Mouse (Mus musculus) hindbrain, embryonic 15.5 days (tissue): ENCODE results near the gene Diaph3. TPM values are rescaled to one million over a fixed set of nuclear protein-coding genes. Genes with fewer than 3 reads are reported as not detected.

Experiments used
- ATAC-seq: fragments of 200-750 bp; cut with Nextera tagmentation; 2 replicates; pipeline ENCODE4 v1.8.0; 2017; ENCODE audit warnings: low read depth, moderate number of reproducible peaks, moderate TSS enrichment; ENCODE audit not compliant: low FRiP score
- H3K27ac ChIP-seq: fragments of 300-500 bp; sonication (generic); replicated peaks from 2 replicates; pipeline ENCODE4 v1.5.1; 2015; ENCODE audit warnings: mild to moderate bottlenecking, inconsistent platforms
- H3K27me3 ChIP-seq: fragments of 300-500 bp; sonication (generic); 2 replicates; pipeline ENCODE4 v1.6.1; 2015; ENCODE audit warnings: control low read depth, inconsistent platforms
- H3K36me3 ChIP-seq: fragments of 300-500 bp; sonication (generic); 2 replicates; pipeline ENCODE4 v1.6.1; 2015; ENCODE audit warnings: control low read depth, inconsistent platforms
- H3K4me1 ChIP-seq: fragments of 300-500 bp; sonication (generic); replicated peaks from 2 replicates; pipeline ENCODE4 v1.6.1; 2015; ENCODE audit warnings: control low read depth, inconsistent platforms
- H3K4me2 ChIP-seq: fragments of 300-500 bp; sonication (generic); 2 replicates; pipeline ENCODE4 v1.6.1; 2015; ENCODE audit warnings: moderate library complexity, mild to moderate bottlenecking, inconsistent platforms
- H3K4me3 ChIP-seq: fragments of 300-500 bp; sonication (generic); 2 replicates; pipeline ENCODE4 v1.5.1; 2015; ENCODE audit warnings: mild to moderate bottlenecking, inconsistent platforms
- H3K9ac ChIP-seq: fragments of 300-500 bp; sonication (generic); 2 replicates; pipeline ENCODE4 v1.6.1; 2015; ENCODE audit warnings: inconsistent platforms
- H3K9me3 ChIP-seq: fragments of 300-500 bp; sonication (generic); 2 replicates; pipeline ENCODE4 v1.6.1; 2016; ENCODE audit warnings: control low read depth, inconsistent platforms
- WGBS: fragments of 180-500 bp; shearing (Covaris S2); methylation state at CpG from one replicate; pipeline ENCODE4 v1.1.7; 2015; 5-methylcytosine and 5-hydroxymethylcytosine counted together
- polyA plus RNA-seq: library from polyadenylated mRNA; unstranded; fragments of >200 nt; fragmentation: Nextera tagmentation; extraction: Ambion mirVana; gene quantifications from 2 replicates; pipeline ENCODE4 v1.2.1, GENCODE M21; 2015

Gene Diaph3
- polyA plus RNA-seq, 1 experiment from 2014 or later = 3.7 TPM

DNA sequence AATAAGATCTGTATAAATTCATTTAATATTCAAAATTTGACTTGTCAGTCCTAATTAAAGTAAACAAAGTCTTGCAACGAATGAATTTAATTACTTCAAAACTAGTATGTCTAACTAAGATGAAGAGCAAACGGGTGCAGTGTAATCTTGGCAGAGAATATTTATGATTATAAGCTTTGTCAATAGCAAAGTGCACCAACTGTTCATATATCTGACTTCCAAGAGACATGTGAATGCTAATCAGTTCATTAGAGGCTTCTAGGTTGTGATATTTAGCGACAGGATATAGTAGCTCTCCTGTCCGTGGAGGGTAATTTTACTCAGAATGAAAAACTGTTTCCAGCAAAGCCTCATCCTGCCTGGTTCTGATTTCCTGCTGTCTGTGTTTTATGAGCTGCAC lies 308.0 kb downstream of the Diaph3 start:
- no peaks in the 10 kb centered on the region for H3K27me3 ChIP-seq
- no peak overlapping the region for H3K4me2 ChIP-seq
- WGBS = 74% methylated on average over 4 of the region's 4 CpGs
- no peaks in the 10 kb centered on the region for H3K9me3 ChIP-seq
- no peaks in the 10 kb centered on the region for H3K36me3 ChIP-seq
- no peak overlapping the region for H3K9ac ChIP-seq
- H3K4me1 ChIP-seq = no peaks in the 10 kb centered on the region
- no peak overlapping the region for H3K4me3 ChIP-seq
- H3K27ac ChIP-seq = no peak overlapping the region
- ATAC-seq = no peak

DNA sequence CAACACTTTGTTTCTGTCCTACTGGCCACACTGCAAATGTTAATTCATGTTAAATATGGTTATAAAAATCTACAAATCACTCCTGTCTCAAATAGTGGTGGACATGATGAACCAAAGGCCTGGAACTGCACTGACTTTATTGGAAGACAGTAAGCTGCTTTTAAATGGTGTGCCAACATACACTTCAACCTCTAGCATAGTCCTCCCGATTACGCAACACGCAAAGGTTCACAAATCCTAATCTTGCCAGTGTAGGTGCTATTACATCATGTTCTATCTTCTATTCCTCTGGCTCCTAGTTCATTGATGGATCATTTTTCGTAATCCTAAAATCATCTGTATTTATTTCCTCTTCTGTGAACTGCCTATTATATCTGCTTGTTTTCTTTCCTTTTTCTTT lies 324.8 kb downstream of the Diaph3 start:
- ATAC-seq = no peak

DNA sequence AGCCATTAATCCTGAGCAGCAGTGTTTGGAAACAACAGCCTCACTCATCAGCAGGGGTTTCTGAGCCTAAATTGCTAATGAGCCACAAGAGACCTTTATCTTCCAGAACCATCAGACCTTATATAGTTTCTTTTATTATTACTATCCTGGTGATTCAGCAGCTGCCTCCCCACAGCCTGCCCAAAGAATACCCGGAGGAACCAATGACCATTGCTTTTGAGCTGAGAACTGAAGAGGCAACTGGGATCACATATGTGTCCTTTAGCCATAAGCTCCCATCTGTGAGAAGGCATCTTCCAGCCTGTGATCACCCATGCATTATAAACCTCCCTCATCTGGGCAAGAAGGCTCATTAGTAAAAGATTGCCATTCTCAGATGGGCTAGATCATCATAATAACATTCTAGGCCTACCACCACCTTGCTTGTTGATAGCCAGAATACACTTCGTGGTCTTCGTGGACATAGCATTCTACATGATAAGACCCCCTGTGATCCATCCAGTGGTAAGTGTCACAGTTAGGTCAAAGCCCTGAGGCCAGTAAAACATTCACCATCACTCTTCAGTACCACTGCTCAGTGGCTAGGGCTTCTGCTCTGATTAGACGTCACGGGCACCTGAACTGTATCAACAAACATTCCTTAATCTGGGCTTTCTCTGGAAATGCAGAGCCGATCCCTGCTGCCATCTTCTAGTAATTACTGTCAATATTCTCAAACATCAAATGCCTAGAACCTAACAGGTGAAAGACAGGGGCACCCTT lies 352.0 kb downstream of the Diaph3 start:
- Histone ChIP-seq H3K27ac (no peak overlapping the region), H3K27me3 (no peaks in the 10 kb centered on the region), H3K36me3 (no peaks in the 10 kb centered on the region), H3K4me3 (no peak overlapping the region), H3K4me1 (no peaks in the 10 kb centered on the region), H3K9ac (no peak overlapping the region), H3K9me3 (no peaks in the 10 kb centered on the region), H3K4me2 (no peak overlapping the region)
- no peak for ATAC-seq
- WGBS = 70% methylated on average over 6 of the region's 6 CpGs

More for the DNA sequence above, 324.8 kb downstream of the Diaph3 start:
- WGBS = 97% methylated on average over 4 of the region's 4 CpGs
- H3K9me3 ChIP-seq = no peaks in the 10 kb centered on the region
- no peak overlapping the region for H3K9ac ChIP-seq
- no peaks in the 10 kb centered on the region for H3K27me3 ChIP-seq
- no peaks in the 10 kb centered on the region for H3K36me3 ChIP-seq
- no peak overlapping the region for H3K27ac ChIP-seq
- no peak overlapping the region for H3K4me2 ChIP-seq
- no peak overlapping the region for H3K4me3 ChIP-seq
- H3K4me1 ChIP-seq = no peaks in the 10 kb centered on the region

DNA sequence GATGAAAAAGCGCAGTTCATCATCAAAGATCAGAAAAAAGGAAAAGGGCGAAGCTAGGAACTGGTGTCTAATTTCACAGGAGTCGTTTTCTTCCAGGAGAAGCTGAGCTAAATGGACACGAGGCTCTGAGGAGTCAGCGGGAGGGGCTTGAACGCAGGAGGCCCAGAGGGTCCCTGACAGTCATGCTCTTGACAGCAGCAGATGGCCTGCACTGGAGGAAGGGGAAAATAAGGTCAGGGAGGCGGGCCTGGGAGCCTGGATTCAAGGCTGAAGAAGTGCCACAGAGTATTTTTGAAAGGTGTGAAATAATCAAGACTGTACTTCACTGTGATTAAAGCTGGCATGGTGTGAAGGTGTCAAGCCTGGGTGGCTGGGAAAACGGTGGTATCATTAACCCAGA lies 354.2 kb downstream of the Diaph3 start:
- H3K4me1 ChIP-seq = no peaks in the 10 kb centered on the region
- 33% methylated on average over 8 of the region's 8 CpGs for WGBS

DNA sequence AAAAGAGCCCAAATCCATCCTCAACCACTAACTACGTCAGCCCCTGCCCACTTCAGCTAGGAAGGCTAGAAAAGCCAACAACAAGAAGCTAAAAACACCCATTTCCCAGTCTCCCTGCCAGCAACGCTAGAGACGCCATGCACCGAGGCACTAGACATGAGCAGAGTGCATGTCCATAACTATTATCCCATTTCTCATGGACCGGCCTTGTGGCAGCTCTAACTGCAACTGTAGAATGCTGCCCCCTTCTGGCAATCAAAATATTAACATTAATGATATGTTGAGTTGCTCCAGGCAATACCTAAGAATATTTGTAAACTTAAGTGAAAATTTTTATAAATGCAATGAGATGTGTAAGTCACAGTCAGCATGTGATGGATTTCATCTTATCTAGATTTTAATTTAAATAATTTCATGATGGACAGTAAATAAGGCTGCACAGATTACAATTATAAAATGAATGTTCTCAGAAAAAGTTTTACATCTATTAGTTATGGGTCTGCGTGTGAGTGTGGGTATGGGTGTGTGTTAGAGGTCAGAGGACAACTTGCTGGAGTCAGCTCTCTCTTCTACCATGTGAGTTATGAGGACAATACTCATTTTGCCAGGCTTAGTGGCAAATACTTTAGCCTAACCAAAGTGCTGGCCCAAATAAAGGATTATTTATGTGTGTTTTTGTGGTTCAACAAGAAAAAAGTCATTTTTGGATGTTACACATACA lies 359.3 kb downstream of the Diaph3 start:
- no peaks in the 10 kb centered on the region for H3K4me1 ChIP-seq
- H3K4me3 ChIP-seq = no peak overlapping the region
- H3K27ac ChIP-seq = no peak overlapping the region
- no peak overlapping the region for H3K9ac ChIP-seq
- no peak overlapping the region for H3K4me2 ChIP-seq
- no peaks in the 10 kb centered on the region for H3K27me3 ChIP-seq
- no peaks in the 10 kb centered on the region for H3K9me3 ChIP-seq
- ATAC-seq = no peak
- 49% methylated on average over 6 of the region's 6 CpGs for WGBS
- no peaks in the 10 kb centered on the region for H3K36me3 ChIP-seq

More for the DNA sequence above, 354.2 kb downstream of the Diaph3 start:
- H3K9ac ChIP-seq = no peak overlapping the region
- H3K27me3 ChIP-seq = no peaks in the 10 kb centered on the region
- H3K27ac ChIP-seq = no peak overlapping the region
- H3K4me3 ChIP-seq = no peak overlapping the region
- no peaks in the 10 kb centered on the region for H3K9me3 ChIP-seq
- H3K36me3 ChIP-seq = no peaks in the 10 kb centered on the region
- ATAC-seq = peak; percentile 48
- no peak overlapping the region for H3K4me2 ChIP-seq

DNA sequence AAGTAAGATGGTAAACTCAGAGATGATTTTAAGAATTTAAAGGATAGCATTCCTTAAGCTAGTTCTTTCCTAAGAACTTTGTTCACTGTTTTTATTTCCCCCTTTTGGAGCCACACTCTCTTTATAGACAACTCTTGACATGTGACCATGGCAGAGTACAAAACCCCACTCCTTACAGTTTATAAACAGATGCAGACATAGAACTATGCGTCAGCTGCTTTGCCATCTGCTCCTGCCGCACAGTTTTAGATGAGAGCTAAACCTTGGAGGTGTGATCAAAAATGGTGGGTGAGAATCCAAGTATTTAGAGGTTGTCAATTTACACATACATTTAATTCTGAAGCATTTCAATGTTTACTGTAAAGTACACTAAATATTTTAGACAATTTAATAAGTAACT lies 367.7 kb downstream of the Diaph3 start:
- H3K9ac ChIP-seq = no peak overlapping the region
- no peaks in the 10 kb centered on the region for H3K9me3 ChIP-seq
- H3K27ac ChIP-seq = no peak overlapping the region
- no peak overlapping the region for H3K4me2 ChIP-seq
- H3K4me1 ChIP-seq = no peaks in the 10 kb centered on the region
- H3K27me3 ChIP-seq = no peaks in the 10 kb centered on the region
- no peaks in the 10 kb centered on the region for H3K36me3 ChIP-seq
- no peak for ATAC-seq
- H3K4me3 ChIP-seq = no peak overlapping the region
- 48% methylated on average over 2 of the region's 2 CpGs for WGBS

DNA sequence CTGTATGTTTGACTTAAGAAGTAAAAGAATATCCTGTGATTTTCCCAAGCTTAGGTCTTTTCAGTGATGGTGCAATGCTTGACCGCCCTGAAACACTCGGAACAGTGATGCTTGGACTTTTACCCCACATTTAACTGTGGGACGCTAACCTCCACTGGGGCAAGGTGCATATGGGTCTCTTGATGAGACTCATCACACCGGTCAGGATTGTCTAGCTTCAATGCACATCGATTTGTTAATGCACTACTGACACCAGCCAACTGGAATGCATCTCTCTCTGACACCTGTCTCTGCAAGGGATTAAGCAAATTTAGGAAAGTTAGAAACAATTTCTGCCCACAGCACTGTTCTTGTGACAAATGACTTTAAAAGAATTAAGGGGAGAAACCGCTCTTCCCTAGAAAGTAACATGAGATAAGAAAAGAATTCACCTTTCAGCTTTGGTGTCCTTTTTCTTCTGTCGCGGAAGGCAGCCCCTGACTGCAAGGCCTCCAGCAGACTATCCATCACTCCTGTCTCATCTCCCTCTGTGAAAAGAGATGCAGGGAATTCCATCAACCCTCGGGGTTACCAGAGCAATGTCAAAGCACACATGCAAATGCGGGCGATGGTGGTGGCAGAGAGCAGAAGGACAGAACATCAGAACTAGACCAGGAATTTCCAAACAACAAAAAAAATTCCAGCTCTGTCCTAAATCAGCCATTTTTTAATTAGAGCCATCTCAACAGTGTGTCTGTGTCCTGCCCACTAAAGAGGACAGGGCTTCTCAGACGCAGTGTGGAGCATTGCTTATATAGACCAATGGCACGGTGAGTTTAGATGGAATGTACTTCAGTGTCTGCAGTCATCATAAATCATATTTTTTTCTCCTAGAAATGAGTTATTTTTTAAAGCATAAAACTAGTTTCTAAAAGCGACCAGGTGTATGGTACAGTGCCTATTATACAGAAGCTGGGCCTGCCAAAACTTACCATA lies 368.6 kb downstream of the Diaph3 start:
- H3K4me2 ChIP-seq = no peak overlapping the region
- WGBS = 48% methylated on average over 14 of the region's 14 CpGs
- no peak overlapping the region for H3K27ac ChIP-seq
- no peaks in the 10 kb centered on the region for H3K9me3 ChIP-seq
- H3K4me3 ChIP-seq = no peak overlapping the region
- no peak for ATAC-seq
- no peaks in the 10 kb centered on the region for H3K36me3 ChIP-seq
- no peak overlapping the region for H3K9ac ChIP-seq
- H3K4me1 ChIP-seq = no peaks in the 10 kb centered on the region
- no peaks in the 10 kb centered on the region for H3K27me3 ChIP-seq

DNA sequence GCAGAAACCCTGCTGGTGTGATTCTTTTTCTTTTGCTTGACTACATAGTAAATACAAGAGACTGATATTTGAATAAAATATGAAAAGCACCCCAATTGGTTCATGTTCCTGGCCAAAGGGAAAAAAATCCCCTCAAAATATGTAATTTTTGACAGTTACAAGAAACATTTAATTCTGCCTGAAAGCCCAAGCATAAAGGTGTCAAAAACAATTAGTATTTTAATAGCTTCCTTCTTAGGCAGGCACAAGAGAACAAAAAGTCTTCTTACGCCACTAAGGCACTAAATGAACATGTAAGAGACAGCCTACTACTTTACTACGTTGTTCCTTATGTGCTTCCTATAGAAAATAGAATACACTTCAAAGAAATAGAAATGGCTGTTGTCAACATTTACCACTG lies 376.7 kb downstream of the Diaph3 start:
- 63% methylated on average over 2 of the region's 2 CpGs for WGBS
- Histone ChIP-seq H3K9ac (no peak overlapping the region), H3K9me3 (no peaks in the 10 kb centered on the region), H3K27ac (no peak overlapping the region), H3K4me3 (no peak overlapping the region), H3K27me3 (no peaks in the 10 kb centered on the region), H3K4me2 (no peak overlapping the region), H3K36me3 (no peaks in the 10 kb centered on the region), H3K4me1 (no peaks in the 10 kb centered on the region)
- ATAC-seq = no peak

DNA sequence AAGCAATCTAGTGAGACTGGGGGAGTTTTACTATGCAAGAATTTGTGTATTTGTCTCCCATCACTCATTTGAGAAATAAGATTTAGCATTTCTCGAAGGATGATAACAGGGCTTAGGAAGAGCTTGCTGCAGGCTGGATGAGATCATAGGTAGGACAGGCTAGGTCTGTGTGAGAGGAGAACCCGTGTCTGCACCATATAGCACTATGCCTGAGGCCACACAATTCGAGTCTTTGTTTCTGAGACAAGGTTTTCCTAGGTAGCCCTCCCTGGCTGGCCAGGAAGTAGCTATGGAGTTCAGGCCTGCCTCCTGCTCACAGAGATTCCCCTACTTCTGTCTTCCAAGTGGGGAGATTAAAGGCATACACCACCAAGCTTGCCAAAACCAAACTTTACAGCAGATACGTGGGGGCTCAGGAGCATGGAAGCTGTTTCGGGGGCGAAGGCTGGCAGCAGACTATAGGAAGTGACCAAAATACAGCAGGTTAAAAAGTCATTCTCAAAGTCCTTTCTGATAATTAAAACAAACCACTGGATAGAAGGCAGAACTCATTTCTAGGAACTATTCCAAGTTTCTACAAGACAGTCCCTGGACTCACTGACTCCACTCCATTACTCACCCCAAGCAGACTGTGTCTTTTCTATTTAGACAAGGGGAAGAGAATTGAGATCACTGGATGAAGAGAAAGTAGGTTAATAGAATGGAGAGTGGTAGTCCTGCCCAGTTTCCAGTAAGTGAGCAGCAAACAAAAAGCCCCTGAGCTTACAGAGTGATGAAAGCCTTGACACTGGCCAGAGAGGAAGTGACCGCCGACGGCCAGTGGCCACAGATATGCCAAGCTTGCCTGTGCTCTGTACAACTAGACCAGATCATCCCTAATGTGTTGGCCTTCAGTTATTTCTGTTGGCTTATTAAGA lies 383.2 kb downstream of the Diaph3 start:
- Histone ChIP-seq H3K4me3 (no peak overlapping the region), H3K9me3 (no peaks in the 10 kb centered on the region), H3K27me3 (no peaks in the 10 kb centered on the region), H3K36me3 (no peaks in the 10 kb centered on the region), H3K9ac (no peak overlapping the region), H3K4me2 (no peak overlapping the region), H3K4me1 (no peaks in the 10 kb centered on the region), H3K27ac (no peak overlapping the region)
- WGBS = 83% methylated on average over 9 of the region's 9 CpGs
- ATAC-seq = peak; percentile 75

DNA sequence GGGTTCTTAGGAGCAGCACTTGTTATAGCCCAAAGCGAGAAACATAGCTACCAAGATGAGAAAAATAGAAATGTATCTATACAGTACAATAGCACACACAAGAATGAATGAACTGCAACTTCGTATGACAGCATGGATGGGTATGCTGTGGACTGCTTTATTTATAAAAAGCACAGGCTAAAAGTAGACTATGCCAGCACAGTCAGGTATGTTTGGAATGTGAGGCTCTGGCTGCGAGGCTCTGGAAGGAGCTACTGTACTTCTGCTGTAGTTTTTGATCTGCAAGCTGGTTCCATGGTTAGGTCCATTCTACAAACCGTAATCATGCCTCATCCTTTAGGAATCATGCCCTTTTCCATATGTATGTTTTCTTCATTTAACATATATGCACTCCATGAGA lies 383.9 kb downstream of the Diaph3 start:
- H3K4me1 ChIP-seq = no peaks in the 10 kb centered on the region
- no peak overlapping the region for H3K9ac ChIP-seq
- H3K27me3 ChIP-seq = no peaks in the 10 kb centered on the region
- no peaks in the 10 kb centered on the region for H3K36me3 ChIP-seq
- no peak overlapping the region for H3K4me2 ChIP-seq
- no peak for ATAC-seq
- no peaks in the 10 kb centered on the region for H3K9me3 ChIP-seq
- H3K27ac ChIP-seq = no peak overlapping the region
- WGBS = 90% methylated on average over 4 of the region's 4 CpGs
- H3K4me3 ChIP-seq = no peak overlapping the region

DNA sequence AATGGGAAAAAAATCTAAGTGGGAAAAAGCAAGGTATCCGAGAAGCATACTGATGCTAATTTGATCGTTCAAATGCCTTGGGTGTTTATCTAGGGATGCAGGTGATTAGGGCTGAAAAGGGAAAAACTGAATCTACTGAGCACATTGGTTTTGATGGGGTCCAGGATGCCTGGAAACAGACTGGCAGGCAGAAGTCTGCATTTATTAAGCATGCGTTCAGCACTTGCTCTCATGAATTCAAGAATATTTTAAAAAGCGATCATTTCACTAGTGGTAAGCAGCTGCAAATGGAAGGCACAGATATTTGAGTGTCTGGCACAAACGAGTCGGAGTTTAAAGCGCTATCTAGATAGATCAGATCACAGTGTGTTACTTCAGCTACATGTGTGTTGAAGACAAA lies 390.7 kb downstream of the Diaph3 start:
- Histone ChIP-seq H3K4me3 (no peak overlapping the region), H3K9me3 (no peaks in the 10 kb centered on the region), H3K4me1 (peaks cover 22% of the 10 kb centered on the region), H3K9ac (no peak overlapping the region), H3K36me3 (no peaks in the 10 kb centered on the region), H3K4me2 (no peak overlapping the region), H3K27ac (no peak overlapping the region), H3K27me3 (no peaks in the 10 kb centered on the region)
- no peak for ATAC-seq
- WGBS = 76% methylated on average over 7 of the region's 7 CpGs
